Mouse (Mus musculus) spleen, adult 2 months (tissue): ENCODE results near the gene Hoxb6.

Source experiments
- CTCF ChIP-seq: fragments of 200-500 bp; IDR thresholded peaks from 2 replicates; pipeline ENCODE4 v1.5.1; 2011; ENCODE audit warnings: mild to moderate bottlenecking, inconsistent platforms; ENCODE audit not compliant: insufficient read depth, insufficient read length, insufficient replicate concordance; ENCODE audit errors: extremely low read depth
- POLR2A ChIP-seq: fragments of 200-500 bp; IDR thresholded peaks from 2 replicates; pipeline ENCODE4 v1.6.1; 2011; ENCODE audit warnings: low read depth, low read length, inconsistent platforms

DNA sequence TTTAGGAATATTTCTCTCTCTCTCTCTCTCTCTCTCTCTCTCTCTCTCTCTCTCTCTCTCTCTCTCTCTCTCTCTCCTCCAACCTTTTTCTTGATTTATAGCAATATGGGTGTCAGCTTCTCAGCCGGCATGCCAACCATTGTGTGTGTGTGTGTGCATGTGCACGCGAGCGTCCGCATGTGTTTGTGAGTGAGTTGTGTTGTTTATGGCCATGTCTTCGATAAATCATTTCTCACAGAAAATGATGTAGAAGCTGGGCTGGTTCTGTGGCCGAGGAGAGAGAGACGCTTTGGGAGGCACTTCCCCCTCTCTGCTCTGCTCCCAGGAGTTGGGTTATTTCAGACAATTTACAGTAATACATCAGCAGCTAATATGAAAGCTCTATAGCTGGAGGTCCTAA is 36.3 kb downstream of the Hoxb6 start:
- TF ChIP-seq POLR2A, result no peak
- no peak for TF ChIP-seq CTCF
